Mouse (Mus musculus): Measurements from ENCODE around the gene Rab11fip4. TPM values are rescaled to one million over a fixed set of nuclear protein-coding genes. Genes with fewer than 3 reads are reported as not detected.

Rab11fip4 gene
- total and polyA plus RNA-seq, 3 experiments, result 13.2 to 41.6 (median 26.6) TPM

DNA sequence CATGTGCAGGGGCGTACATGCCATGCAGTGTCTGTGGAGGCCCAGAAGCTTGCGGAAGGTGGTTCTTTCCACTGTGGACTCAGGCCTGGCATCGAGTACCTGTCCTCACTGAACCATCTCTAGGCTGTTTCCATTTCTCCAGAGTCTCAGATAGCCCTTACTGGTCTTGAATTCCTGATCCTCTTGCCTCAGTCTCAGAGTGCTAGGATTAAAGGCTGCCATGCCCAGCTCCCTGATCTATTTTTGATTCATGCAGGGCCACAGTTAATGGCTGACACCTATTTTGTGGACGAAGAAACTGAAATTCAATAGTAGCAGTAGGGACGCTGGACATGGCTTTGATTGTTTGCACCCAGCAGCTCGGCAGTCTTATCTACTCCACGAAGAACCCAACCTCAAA lies 110.5 kb downstream of the Rab11fip4 start:
- in situ Hi-C loops (cut with MboI; ENCODE audit: low pct_ligation_motif_present, low pct_unique_long_range_greater_than_20kb, low sequenced_read_pairs) (loop anchor here (5.0 kb wide), 1 partner anchor 221 kb away; no protein-coding TSS in a partner anchor), dilution Hi-C loops (cut with MboI; ENCODE audit: extremely low pct_ligation_motif_present, extremely low pct_unique_long_range_greater_than_20kb, low sequenced_read_pairs) (no loop called here)
- peaks cover 0 to 41% of the 10 kb centered on the region in 2 experiments; a peak in 2 of 4 replicates for H3K4me1 ChIP-seq (ENCODE audit: control insufficient read depth in 1 of 2, insufficient read depth in 2 of 2)
- H3K36me3 ChIP-seq (replicated peaks in 1 of 2; ENCODE audit: control insufficient read depth in 1 of 2, insufficient read depth in 1 of 2, low read length in 1 of 2), result peaks cover 8 to 54% of the 10 kb centered on the region in 2 experiments
- no peak overlapping the region for H3K9ac ChIP-seq (ENCODE audit: insufficient read depth, low read depth)
- H3K4me3 ChIP-seq (replicated peaks in 1 of 3; ENCODE audit: low read depth in 2 of 3, low read length in 2 of 3, poor library complexity in 1 of 3), result no peak overlapping the region
- H3K4me2 ChIP-seq (ENCODE audit: insufficient read depth, low read depth, poor library complexity, severe bottlenecking), result no peak overlapping the region
- H3K79me2 ChIP-seq (replicated peaks; ENCODE audit: control insufficient read depth, extremely low read depth, insufficient read depth, poor library complexity, severe bottlenecking), result peaks cover 7% of the 10 kb centered on the region
- H3K27ac ChIP-seq (ENCODE audit: insufficient read depth, low read depth), result no peak overlapping the region
- no peaks in the 10 kb centered on the region for H3K9me3 ChIP-seq (replicated peaks; ENCODE audit: low read length)
- TF ChIP-seq JUN (IDR thresholded peaks at IDR 0.05; ENCODE audit: insufficient read depth, low read depth, low read length) (no peak), ELF1 (IDR thresholded peaks at IDR 0.05; ENCODE audit: low read depth, low read length) (no peak), EP300 (IDR thresholded peaks at IDR 0.05; ENCODE audit: low read length) (no peak), UBTF (IDR thresholded peaks at IDR 0.05; ENCODE audit: low read depth, low read length) (no peak), TCF12 (IDR thresholded peaks at IDR 0.05; ENCODE audit: low read depth, low read length) (no peak), PAX5 (IDR thresholded peaks at IDR 0.05; ENCODE audit: low read length) (no peak), MEF2A (IDR thresholded peaks at IDR 0.05; ENCODE audit: borderline replicate concordance, low read depth, low read length) (no peak), NELFE (IDR thresholded peaks at IDR 0.05; ENCODE audit: low read depth, low read length) (no peak), POLR2A (IDR thresholded peaks at IDR 0.05; ENCODE audit: low read depth, low read length) (no peak), MAX (IDR thresholded peaks at IDR 0.05; ENCODE audit: low read length) (no peak), CHD2 (IDR thresholded peaks at IDR 0.05; ENCODE audit: low read length) (no peak), TBP (conservative IDR thresholded peaks at IDR 0.05; ENCODE audit: low read depth, low read length) (no peak)
- DNase-seq (ENCODE audit: extremely low read depth), result no peak
- H3K27me3 ChIP-seq (replicated peaks), result no peaks in the 10 kb centered on the region

DNA sequence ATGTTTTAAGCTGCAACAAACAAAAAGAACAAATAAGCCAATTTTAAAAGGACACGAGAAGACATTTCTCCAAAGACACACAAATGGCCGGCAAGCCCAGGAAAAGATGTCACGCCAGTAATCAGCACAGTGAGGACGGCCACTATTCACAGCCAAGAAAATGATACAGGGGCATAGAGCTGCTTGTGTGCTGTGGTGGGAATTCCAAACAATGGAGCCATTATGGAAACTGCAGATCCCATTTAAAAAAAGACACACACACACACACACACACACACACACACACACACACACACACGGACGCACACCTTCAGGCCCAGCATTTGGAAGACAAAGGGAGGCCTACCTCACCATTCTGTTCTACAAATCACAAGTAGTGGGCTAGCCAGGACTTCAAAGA lies 111.1 kb downstream of the Rab11fip4 start:
- in situ Hi-C loops (cut with MboI; ENCODE audit: low pct_ligation_motif_present, low pct_unique_long_range_greater_than_20kb, low sequenced_read_pairs), result loop anchor here (5.0 kb wide), 1 partner anchor 220 kb away; no protein-coding TSS in a partner anchor
- Histone ChIP-seq H3K79me2 (replicated peaks; ENCODE audit: control insufficient read depth, extremely low read depth, insufficient read depth, poor library complexity, severe bottlenecking) (peaks cover 7% of the 10 kb centered on the region), H3K9me3 (replicated peaks; ENCODE audit: low read length) (no peaks in the 10 kb centered on the region), H3K9ac (ENCODE audit: insufficient read depth, low read depth) (no peak overlapping the region), H3K4me2 (ENCODE audit: insufficient read depth, low read depth, poor library complexity, severe bottlenecking) (no peak overlapping the region), H3K27me3 (replicated peaks) (no peaks in the 10 kb centered on the region), H3K27ac (ENCODE audit: insufficient read depth, low read depth) (no peak overlapping the region), H3K4me1 (ENCODE audit: control insufficient read depth in 1 of 2, insufficient read depth in 2 of 2) (peaks cover 0 to 44% of the 10 kb centered on the region in 2 experiments; a peak in 2 of 4 replicates), H3K36me3 (replicated peaks in 1 of 2; ENCODE audit: control insufficient read depth in 1 of 2, insufficient read depth in 1 of 2, low read length in 1 of 2) (peaks cover 8 to 47% of the 10 kb centered on the region in 2 experiments), H3K4me3 (replicated peaks in 1 of 3; ENCODE audit: low read depth in 2 of 3, low read length in 2 of 3, poor library complexity in 1 of 3) (no peak overlapping the region)
- dilution Hi-C loops (cut with MboI; ENCODE audit: extremely low pct_ligation_motif_present, extremely low pct_unique_long_range_greater_than_20kb, low sequenced_read_pairs), result no loop called here
- no peak for DNase-seq (ENCODE audit: extremely low read depth)
- TF ChIP-seq CHD2 (IDR thresholded peaks at IDR 0.05; ENCODE audit: low read length), result no peak
- TF ChIP-seq NRF1 (IDR thresholded peaks at IDR 0.05; ENCODE audit: low read depth, low read length), result no peak
- TF ChIP-seq NELFE (IDR thresholded peaks at IDR 0.05; ENCODE audit: low read depth, low read length), result no peak
- no peak for TF ChIP-seq GABPA (IDR thresholded peaks at IDR 0.05; ENCODE audit: insufficient replicate concordance, low read depth, low read length)
- no peak for TF ChIP-seq IRF4 (IDR thresholded peaks at IDR 0.05; ENCODE audit: low read depth, low read length)

All from CH12.LX (cell line).